Mouse (Mus musculus): ENCODE data around the gene Spg11. TPM values are rescaled to one million over a fixed set of nuclear protein-coding genes. Genes with fewer than 3 reads are reported as not detected.
A peak's percentile ranks its signal among the peaks of the same experiment; 100 is the strongest.
"Not testable (repeated sequence)": the region's sequence is repeated elsewhere in the genome, so short reads cannot be mapped to it uniquely, and the experiment has no call there.

Spg11 gene
- polyA plus RNA-seq, 1 experiment, result 16.4 TPM

DNA sequence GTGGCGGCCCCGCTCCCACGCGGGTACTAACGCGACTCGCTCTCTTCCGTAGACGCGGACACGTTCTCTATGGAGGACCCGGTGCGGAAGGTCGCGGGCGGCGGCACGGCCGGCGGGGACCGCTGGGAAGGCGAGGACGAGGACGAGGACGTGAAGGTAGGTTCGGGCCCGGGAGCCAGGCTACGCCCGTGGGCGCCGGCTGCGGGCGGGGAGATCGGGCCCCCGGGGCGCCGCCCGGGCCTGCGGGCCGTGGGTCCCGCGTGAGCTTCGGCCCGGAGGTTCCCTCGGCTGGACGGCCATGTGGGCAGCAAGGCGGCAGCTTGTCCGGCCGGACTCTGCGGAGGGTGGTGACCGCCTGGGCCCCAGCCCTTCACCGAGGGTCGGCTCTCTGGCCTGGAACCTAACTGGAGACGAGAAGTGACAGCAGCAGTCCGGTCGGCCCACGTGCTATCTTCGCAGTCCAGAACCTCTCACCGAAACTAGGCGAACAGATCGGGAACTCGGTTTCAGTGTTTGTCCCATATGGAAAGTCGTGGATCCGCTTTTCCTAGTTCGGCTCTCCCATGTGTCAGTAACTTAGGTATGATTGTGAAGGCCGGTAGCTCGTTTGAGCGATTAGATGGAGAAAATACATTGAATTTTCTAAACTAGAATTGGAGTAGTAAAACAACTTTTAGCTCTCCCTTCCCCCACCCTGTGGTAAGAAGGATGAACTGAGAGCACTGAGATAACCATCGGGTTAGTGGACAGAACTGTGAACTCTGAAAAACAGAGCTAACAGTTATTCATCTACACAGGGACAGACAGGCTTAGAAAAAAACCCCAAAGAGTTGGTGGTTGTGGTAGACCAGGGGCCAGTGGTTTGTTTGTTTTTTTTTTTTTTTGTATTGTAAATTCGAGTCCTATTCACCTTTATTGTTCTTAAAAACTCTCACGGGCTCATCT lies 89.2 kb downstream of the Spg11 start:
- no peak for TF ChIP-seq CTCF (IDR thresholded peaks at IDR 0.05; ENCODE audit: low read depth, low read length)
- TF ChIP-seq POLR2A (IDR thresholded peaks at IDR 0.05; ENCODE audit: borderline replicate concordance, low read depth, low read length), result no peak
- Histone ChIP-seq H3K4me1 (ENCODE audit: control insufficient read depth, insufficient read depth, low read length) (peaks cover 8% of the 10 kb centered on the region; the same call in 1 of the 2 replicates), H3K27ac (ENCODE audit: insufficient read depth, low read depth, low read length) (peak overlapping the region; percentile 62), H3K4me3 (ENCODE audit: insufficient read depth, low read length) (peak overlapping the region; percentile 86)

DNA sequence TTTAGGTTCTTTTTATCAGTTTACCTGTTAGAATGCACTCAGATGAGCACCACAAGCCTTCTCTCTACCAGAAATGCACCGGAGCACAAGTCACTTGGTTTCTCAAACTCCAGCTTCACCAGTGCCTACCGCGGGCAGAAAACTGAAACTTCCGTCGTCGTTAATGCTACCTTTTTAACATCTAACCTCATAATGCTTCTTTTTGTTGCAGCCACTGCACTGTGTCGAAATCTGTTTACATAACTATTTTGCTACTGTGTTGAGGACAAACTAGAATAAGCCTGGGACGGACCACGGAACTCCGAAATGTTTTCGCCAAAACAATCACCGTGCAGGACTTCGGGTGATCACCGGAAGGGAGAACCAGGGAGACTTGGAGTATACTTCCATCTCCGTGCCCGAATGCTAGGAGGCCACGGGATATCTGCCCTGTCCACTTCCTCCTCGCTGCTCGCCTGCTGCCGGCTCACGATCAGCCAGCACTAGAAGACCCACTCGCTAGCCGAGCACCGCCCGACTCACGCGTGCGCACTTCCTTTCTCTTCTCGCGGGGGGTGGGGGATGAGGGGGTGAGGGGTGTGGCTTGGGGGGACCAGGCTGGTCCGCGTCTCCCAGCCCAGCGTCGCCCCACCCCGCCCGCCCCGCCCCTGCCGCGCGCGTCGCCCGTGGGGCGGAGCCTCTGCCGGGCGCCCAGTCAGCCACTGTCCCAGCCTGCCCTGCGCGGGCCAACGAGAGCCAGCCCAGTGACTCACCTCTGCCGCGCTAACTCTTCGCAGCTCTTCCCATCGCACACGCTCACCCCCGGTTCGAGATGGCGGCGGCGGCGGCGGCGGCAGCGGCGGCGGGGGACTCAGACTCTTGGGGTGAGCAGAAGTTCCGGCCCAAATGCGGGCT lies 90.1 kb downstream of the Spg11 start, which contains the start of gene Eif3j1:
TSS of gene Eif3j1 (plus strand) at position 685 of the 894 bp plus-strand sequence.
- TF ChIP-seq CTCF (IDR thresholded peaks at IDR 0.05; ENCODE audit: low read depth, low read length), result no peak
- peak; percentile 97 for TF ChIP-seq POLR2A (IDR thresholded peaks at IDR 0.05; ENCODE audit: borderline replicate concordance, low read depth, low read length)
- H3K4me3 ChIP-seq (ENCODE audit: insufficient read depth, low read length), result peak within 1 kb of the TSS; percentile 86
- peaks cover 8% of the 10 kb centered on the region; the same call in 1 of the 2 replicates for H3K4me1 ChIP-seq (ENCODE audit: control insufficient read depth, insufficient read depth, low read length)
- H3K27ac ChIP-seq (ENCODE audit: insufficient read depth, low read depth, low read length), result peak within 1 kb of the TSS; percentile 96

DNA sequence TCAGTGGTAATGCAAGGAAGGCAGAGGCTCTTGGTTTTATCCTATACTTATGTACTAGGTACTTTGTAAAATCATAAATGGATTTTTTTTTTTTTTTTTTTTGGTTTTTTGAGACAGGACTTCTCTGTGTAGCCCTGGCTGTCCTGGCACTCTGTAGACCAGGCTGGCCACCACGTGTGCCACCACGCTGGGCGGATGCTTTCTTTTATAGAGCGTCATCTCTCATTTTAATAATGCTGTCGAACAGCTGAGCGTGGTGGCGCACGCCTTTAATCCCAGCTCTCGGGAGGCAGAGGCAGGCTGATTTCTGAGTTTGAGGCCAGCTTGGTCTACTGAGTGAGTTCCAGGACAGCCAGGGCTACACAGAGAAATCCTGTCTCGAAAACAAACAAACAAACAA lies 91.1 kb downstream of the Spg11 start:
- not testable (repeated sequence) for H3K4me3 ChIP-seq (ENCODE audit: insufficient read depth, low read length); H3K27ac ChIP-seq (ENCODE audit: insufficient read depth, low read depth, low read length); H3K4me1 ChIP-seq (ENCODE audit: control insufficient read depth, insufficient read depth, low read length)

DNA sequence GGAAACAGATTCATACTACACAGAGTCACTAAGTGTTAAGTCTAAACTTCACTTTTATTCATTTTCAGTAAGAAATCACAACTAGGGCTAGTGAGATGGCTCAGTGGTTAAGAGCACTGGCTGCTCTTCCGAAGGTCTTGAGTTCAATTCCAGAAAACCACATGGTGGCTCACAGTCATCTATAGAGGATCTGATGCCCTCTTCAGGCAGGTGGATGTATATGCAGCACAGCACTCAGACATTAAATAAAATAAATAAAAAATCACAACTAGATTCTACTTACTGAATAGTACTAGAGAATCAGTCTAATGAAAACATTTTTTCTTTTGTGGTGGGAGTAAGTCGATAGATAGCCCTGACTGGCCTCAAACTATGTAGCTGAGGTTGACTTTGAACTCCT lies 95.9 kb downstream of the Spg11 start:
- Histone ChIP-seq H3K4me1 (ENCODE audit: control insufficient read depth, insufficient read depth, low read length) (peaks cover 3% of the 10 kb centered on the region; the same call in 1 of the 2 replicates), H3K27ac (ENCODE audit: insufficient read depth, low read depth, low read length) (no peak overlapping the region), H3K4me3 (ENCODE audit: insufficient read depth, low read length) (no peak overlapping the region)
- TF ChIP-seq CTCF (IDR thresholded peaks at IDR 0.05; ENCODE audit: low read depth, low read length), result no peak
- TF ChIP-seq POLR2A (IDR thresholded peaks at IDR 0.05; ENCODE audit: borderline replicate concordance, low read depth, low read length), result no peak

DNA sequence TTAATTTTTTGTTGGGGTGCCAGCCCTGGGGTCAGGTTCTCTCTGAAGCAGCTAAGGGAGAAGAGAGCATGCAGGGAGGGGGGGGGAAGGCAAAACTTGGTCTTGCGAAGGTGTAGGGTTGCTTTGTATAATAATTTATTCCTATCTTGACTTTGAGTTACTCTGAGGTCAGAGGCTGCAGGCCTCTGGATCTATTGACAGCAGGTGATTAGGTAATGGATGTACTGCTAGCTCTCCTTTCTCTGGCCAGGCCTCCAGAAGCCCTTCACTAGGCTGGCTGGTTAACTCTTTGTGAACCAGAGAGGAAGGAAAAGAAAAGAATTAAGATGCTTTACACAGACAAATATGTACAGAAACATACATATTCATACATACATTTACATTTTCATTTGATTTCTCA lies 99.5 kb downstream of the Spg11 start:
- Histone ChIP-seq H3K27ac (ENCODE audit: insufficient read depth, low read depth, low read length) (no peak overlapping the region), H3K4me3 (ENCODE audit: insufficient read depth, low read length) (no peak overlapping the region), H3K4me1 (ENCODE audit: control insufficient read depth, insufficient read depth, low read length) (no peaks in the 10 kb centered on the region)
- no peak for TF ChIP-seq POLR2A (IDR thresholded peaks at IDR 0.05; ENCODE audit: borderline replicate concordance, low read depth, low read length)
- TF ChIP-seq CTCF (IDR thresholded peaks at IDR 0.05; ENCODE audit: low read depth, low read length), result no peak

DNA sequence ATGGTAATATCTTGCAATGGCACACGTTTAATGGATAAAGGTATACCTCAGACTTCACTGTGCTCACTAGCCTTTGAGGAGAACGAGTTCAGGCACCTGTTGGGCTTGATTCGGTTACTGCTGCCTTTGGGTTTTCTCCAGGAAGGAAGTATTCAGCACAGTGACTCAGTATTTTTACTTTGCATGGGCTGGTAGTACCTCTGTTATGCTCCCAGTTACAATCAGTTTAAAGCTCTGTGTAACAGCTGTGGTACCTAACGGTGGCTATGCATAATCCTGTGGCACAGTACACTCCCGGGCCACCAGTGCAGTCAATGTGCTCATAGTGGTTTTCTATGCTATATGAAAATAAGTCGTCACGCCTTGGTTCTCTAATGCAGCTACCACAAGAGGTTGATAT lies 106.7 kb downstream of the Spg11 start:
- Histone ChIP-seq H3K4me1 (ENCODE audit: control insufficient read depth, insufficient read depth, low read length) (no peaks in the 10 kb centered on the region), H3K4me3 (ENCODE audit: insufficient read depth, low read length) (no peak overlapping the region), H3K27ac (ENCODE audit: insufficient read depth, low read depth, low read length) (no peak overlapping the region)
- TF ChIP-seq CTCF (IDR thresholded peaks at IDR 0.05; ENCODE audit: low read depth, low read length) (no peak), POLR2A (IDR thresholded peaks at IDR 0.05; ENCODE audit: borderline replicate concordance, low read depth, low read length) (no peak)

DNA sequence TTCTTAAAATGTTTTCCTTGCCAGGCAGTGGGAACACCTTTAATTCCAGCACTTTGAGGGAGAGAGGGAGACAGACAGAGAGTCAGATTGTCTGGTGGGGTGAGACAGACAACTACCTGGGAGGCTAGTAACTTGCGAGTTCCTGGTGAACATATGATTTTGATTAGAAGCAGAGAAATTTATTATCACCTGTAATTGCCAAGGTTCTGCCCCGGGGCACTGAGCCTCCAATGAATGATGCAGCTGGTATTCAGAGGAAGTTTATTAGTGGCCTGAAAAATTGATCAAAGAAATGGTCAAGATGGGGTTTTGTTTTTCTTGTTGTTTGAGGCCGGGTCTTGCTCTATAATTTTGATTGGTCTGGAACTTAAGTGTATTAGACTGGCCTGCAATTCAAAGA lies 109.4 kb downstream of the Spg11 start:
- Histone ChIP-seq H3K4me1 (ENCODE audit: control insufficient read depth, insufficient read depth, low read length) (no peaks in the 10 kb centered on the region), H3K4me3 (ENCODE audit: insufficient read depth, low read length) (no peak overlapping the region), H3K27ac (ENCODE audit: insufficient read depth, low read depth, low read length) (no peak overlapping the region)
- TF ChIP-seq CTCF (IDR thresholded peaks at IDR 0.05; ENCODE audit: low read depth, low read length), result no peak
- no peak for TF ChIP-seq POLR2A (IDR thresholded peaks at IDR 0.05; ENCODE audit: borderline replicate concordance, low read depth, low read length)

Other genes with a start within 250 kb of the Spg11 start
- 22.1 and 23.8 TPM in 2 replicates for gene Ctdspl2, start 162.4 kb downstream of the Spg11 start, polyA plus RNA-seq (2012; ENCODE audit: insufficient read depth, insufficient read length, missing spikeins)
- not detected in 2 replicates for gene Mageb3, start 162.3 kb downstream of the Spg11 start, polyA plus RNA-seq (2012; ENCODE audit: insufficient read depth, insufficient read length, missing spikeins)
- 3.9 and 5.4 TPM in 2 replicates for gene Eif3j1, start 89.8 kb downstream of the Spg11 start, polyA plus RNA-seq (2012; ENCODE audit: insufficient read depth, insufficient read length, missing spikeins)
- 8,073 and 8,193 TPM in 2 replicates for gene B2m, start 29.3 kb upstream of the Spg11 start, polyA plus RNA-seq (2012; ENCODE audit: insufficient read depth, insufficient read length, missing spikeins)
- not detected in 2 replicates for gene Trim69, start 42.3 kb upstream of the Spg11 start, polyA plus RNA-seq (2012; ENCODE audit: insufficient read depth, insufficient read length, missing spikeins)
- gene Patl2, start 67.8 kb upstream of the Spg11 start, polyA plus RNA-seq (2012; ENCODE audit: insufficient read depth, insufficient read length, missing spikeins), result 0.23 and 0.33 TPM in 2 replicates
- not detected in 2 replicates for gene Terb2, start 67.9 kb upstream of the Spg11 start, polyA plus RNA-seq (2012; ENCODE audit: insufficient read depth, insufficient read length, missing spikeins)
- 70.4 and 74.9 TPM in 2 replicates for gene Sord, start 116.4 kb upstream of the Spg11 start, polyA plus RNA-seq (2012; ENCODE audit: insufficient read depth, insufficient read length, missing spikeins)
- not detected in 2 replicates for gene Duox2, start 180.1 kb upstream of the Spg11 start, polyA plus RNA-seq (2012; ENCODE audit: insufficient read depth, insufficient read length, missing spikeins)
- not detected in 2 replicates for gene Duoxa2, start 180.5 kb upstream of the Spg11 start, polyA plus RNA-seq (2012; ENCODE audit: insufficient read depth, insufficient read length, missing spikeins)
- not detected in 2 replicates for gene Duoxa1, start 195.3 kb upstream of the Spg11 start, polyA plus RNA-seq (2012; ENCODE audit: insufficient read depth, insufficient read length, missing spikeins)
- not detected in 2 replicates for gene Duox1, start 197.3 kb upstream of the Spg11 start, polyA plus RNA-seq (2012; ENCODE audit: insufficient read depth, insufficient read length, missing spikeins)

All from bone marrow macrophage, adult 2 months (primary cell).